Mouse (Mus musculus): ENCODE results near the gene Ogfod1. TPM values are rescaled to one million over a fixed set of nuclear protein-coding genes. Genes with fewer than 3 reads are reported as not detected.
A peak's percentile ranks its signal among the peaks of the same experiment; 100 is the strongest.

The Ogfod1 gene
- polyA plus RNA-seq, 1 experiment = 3.1 TPM

GRCm38 (mm10) chr8:94047845-94048244 is 10.8 kb downstream of the Ogfod1 start:
- no peak overlapping the region for H3K4me3 ChIP-seq (replicated peaks; ENCODE audit: control insufficient read depth, low read depth, low read length)
- 88% methylated on average over 2 of the region's 2 CpGs for WGBS
- TF ChIP-seq CTCF (IDR thresholded peaks at IDR 0.05; ENCODE audit: control insufficient read depth, insufficient read depth, low read length) (no peak), POLR2A (IDR thresholded peaks at IDR 0.05; ENCODE audit: borderline replicate concordance, control insufficient read depth, low read depth, low read length) (no peak)
- H3K4me1 ChIP-seq (ENCODE audit: control insufficient read depth, insufficient read depth, low read length) = no peaks in the 10 kb centered on the region
- no peak overlapping the region for H3K27ac ChIP-seq (ENCODE audit: control insufficient read depth, insufficient read depth, low read depth, low read length, poor library complexity)

- H3K4me3 ChIP-seq (replicated peaks; ENCODE audit: control insufficient read depth, low read depth, low read length) = no peak overlapping the region
- 88% methylated on average over 12 of the region's 12 CpGs for WGBS
- H3K27ac ChIP-seq (ENCODE audit: control insufficient read depth, insufficient read depth, low read depth, low read length, poor library complexity) = no peak overlapping the region
- TF ChIP-seq POLR2A (IDR thresholded peaks at IDR 0.05; ENCODE audit: borderline replicate concordance, control insufficient read depth, low read depth, low read length) (no peak), CTCF (IDR thresholded peaks at IDR 0.05; ENCODE audit: control insufficient read depth, insufficient read depth, low read length) (no peak)
- no peaks in the 10 kb centered on the region for H3K4me1 ChIP-seq (ENCODE audit: control insufficient read depth, insufficient read depth, low read length)
These were observed 15.7 kb downstream of the Ogfod1 start for GRCm38 (mm10) chr8:94052696-94053095.

GRCm38 (mm10) chr8:94057157-94057854 is 20.3 kb downstream of the Ogfod1 start:
- Histone ChIP-seq H3K4me1 (ENCODE audit: control insufficient read depth, insufficient read depth, low read length) (no peaks in the 10 kb centered on the region), H3K4me3 (replicated peaks; ENCODE audit: control insufficient read depth, low read depth, low read length) (no peak overlapping the region), H3K27ac (ENCODE audit: control insufficient read depth, insufficient read depth, low read depth, low read length, poor library complexity) (no peak overlapping the region)
- TF ChIP-seq POLR2A (IDR thresholded peaks at IDR 0.05; ENCODE audit: borderline replicate concordance, control insufficient read depth, low read depth, low read length) (no peak), CTCF (IDR thresholded peaks at IDR 0.05; ENCODE audit: control insufficient read depth, insufficient read depth, low read length) (peak; percentile 38)
- 80% methylated on average over 6 of the region's 6 CpGs for WGBS

DNA sequence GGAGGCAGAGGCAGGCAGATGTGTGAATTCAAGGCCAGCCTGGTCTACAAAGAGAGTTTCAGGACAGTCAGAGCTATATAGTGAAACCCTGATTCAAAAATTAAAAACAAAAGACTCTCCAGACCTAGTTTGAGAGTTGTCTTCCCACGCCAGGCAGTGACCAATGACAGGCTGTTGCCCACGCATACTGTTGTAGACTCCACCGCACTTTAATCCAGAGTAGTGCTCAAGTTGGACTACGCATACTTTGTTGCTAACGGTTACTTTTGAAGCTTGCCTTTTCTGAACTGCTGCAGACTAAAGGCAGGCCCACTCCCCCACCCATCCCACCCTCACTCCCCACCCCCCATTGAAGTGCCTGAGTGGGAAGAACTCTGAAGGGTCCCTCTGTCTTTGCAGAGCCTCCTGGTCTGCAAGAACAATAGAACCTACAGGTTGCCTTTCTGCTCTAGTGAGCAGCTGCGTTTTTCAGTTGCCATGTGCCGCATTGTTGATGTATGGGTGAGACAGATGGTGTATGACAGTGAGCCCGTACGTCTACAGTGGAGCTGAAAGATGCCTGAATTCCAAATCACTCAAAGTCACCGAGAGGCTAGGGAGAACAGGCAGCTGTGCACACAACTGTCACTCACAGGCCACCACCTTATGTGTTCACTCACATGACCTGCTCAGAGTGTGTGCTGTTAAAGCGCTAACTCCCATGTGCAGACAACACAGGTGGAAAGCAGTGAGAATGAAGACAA is 29.3 kb downstream of the Ogfod1 start:
- Histone ChIP-seq H3K27ac (ENCODE audit: control insufficient read depth, insufficient read depth, low read depth, low read length, poor library complexity) (no peak overlapping the region), H3K4me1 (ENCODE audit: control insufficient read depth, insufficient read depth, low read length) (no peaks in the 10 kb centered on the region; the same call in 1 of the 2 replicates), H3K4me3 (replicated peaks; ENCODE audit: control insufficient read depth, low read depth, low read length) (no peak overlapping the region)
- no peak for TF ChIP-seq CTCF (IDR thresholded peaks at IDR 0.05; ENCODE audit: control insufficient read depth, insufficient read depth, low read length)
- no peak for TF ChIP-seq POLR2A (IDR thresholded peaks at IDR 0.05; ENCODE audit: borderline replicate concordance, control insufficient read depth, low read depth, low read length)
- 89% methylated on average over 11 of the region's 11 CpGs for WGBS

DNA sequence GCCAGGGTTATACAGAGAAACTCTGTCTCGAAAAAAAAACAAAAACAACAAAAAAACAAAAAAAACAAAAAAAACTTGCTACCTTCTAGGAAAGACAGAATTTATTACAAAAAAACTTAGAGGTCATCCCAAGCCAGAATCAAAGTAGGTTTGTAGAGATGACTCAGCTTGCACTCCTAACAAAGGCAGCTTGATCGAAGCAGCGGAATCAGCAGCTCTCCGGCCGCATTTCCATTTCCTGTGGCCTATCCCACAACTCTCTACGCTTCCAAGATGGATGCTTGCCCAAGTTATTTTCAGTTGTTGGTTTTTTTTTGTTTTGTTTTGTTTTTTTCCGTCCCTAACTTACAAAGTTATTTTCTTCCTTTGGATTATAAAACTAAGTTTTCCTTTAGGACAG is 31.8 kb downstream of the Ogfod1 start:
- no peak overlapping the region for H3K4me3 ChIP-seq (replicated peaks; ENCODE audit: control insufficient read depth, low read depth, low read length)
- no peaks in the 10 kb centered on the region; the same call in 1 of the 2 replicates for H3K4me1 ChIP-seq (ENCODE audit: control insufficient read depth, insufficient read depth, low read length)
- 85% methylated on average over 7 of the region's 7 CpGs for WGBS
- no peak overlapping the region for H3K27ac ChIP-seq (ENCODE audit: control insufficient read depth, insufficient read depth, low read depth, low read length, poor library complexity)
- TF ChIP-seq CTCF (IDR thresholded peaks at IDR 0.05; ENCODE audit: control insufficient read depth, insufficient read depth, low read length) = no peak
- TF ChIP-seq POLR2A (IDR thresholded peaks at IDR 0.05; ENCODE audit: borderline replicate concordance, control insufficient read depth, low read depth, low read length) = no peak

DNA sequence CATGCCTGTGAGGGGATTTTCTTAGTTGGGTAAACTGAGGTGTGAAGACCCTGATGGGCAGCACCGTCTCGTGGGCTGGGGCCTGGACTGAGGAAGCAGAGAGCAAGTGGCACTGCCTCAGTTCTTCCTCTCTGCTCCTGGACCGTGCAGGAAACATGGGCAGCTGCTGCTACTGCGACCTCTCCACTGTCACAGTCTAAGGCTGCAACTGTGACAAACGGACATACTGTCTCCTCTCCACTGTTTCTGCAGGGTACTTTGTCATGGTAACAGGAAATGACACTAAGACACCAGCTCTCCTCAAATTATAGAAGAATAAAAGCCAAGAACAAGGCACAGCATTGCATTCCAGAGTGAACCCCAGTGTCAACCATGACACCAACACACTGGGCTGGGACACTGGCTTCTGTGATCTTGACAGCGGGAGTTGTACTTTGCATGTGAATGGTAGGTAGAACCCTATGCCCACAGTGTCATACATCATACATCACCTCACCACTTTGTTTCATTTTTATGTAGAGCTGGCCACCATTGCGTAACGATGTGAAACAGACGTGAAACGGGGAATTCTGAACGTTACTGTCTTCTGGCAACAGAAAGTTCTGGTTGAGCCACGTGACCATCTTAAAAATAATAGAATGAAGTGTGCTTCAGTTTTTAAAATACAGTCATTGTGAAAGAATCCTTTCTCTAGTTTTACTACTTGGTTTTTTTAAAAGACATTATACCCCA is 39.6 kb downstream of the Ogfod1 start:
- no peaks in the 10 kb centered on the region for H3K4me1 ChIP-seq (ENCODE audit: control insufficient read depth, insufficient read depth, low read length)
- no peak overlapping the region for H3K4me3 ChIP-seq (replicated peaks; ENCODE audit: control insufficient read depth, low read depth, low read length)
- TF ChIP-seq POLR2A (IDR thresholded peaks at IDR 0.05; ENCODE audit: borderline replicate concordance, control insufficient read depth, low read depth, low read length) (no peak), CTCF (IDR thresholded peaks at IDR 0.05; ENCODE audit: control insufficient read depth, insufficient read depth, low read length) (no peak)
- WGBS = 45% methylated on average over 12 of the region's 12 CpGs
- H3K27ac ChIP-seq (ENCODE audit: control insufficient read depth, insufficient read depth, low read depth, low read length, poor library complexity) = no peak overlapping the region

DNA sequence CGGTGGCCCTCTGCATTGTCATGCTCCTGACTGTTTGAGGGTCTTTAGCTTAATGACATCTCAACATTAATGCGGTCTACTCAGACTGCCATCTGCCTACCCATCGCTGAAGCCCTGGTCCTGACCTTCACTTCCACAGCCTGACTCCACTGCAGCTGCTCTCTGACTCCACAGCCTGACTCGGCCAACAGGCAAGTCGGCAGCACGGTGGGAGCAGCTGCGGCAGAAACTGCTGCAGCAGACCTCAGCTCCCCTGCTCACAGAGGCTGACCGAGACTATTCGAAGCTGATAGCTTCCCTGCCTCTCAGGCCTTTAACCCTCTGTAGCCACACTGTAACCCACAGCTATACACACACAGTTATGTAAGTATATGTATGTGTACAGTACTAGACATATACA is 51.0 kb downstream of the Ogfod1 start:
- no peaks in the 10 kb centered on the region for H3K4me1 ChIP-seq (ENCODE audit: control insufficient read depth, insufficient read depth, low read length)
- H3K27ac ChIP-seq (ENCODE audit: control insufficient read depth, insufficient read depth, low read depth, low read length, poor library complexity) = no peak overlapping the region
- H3K4me3 ChIP-seq (replicated peaks; ENCODE audit: control insufficient read depth, low read depth, low read length) = no peak overlapping the region
- no peak for TF ChIP-seq POLR2A (IDR thresholded peaks at IDR 0.05; ENCODE audit: borderline replicate concordance, control insufficient read depth, low read depth, low read length)
- TF ChIP-seq CTCF (IDR thresholded peaks at IDR 0.05; ENCODE audit: control insufficient read depth, insufficient read depth, low read length) = no peak
- WGBS = 89% methylated on average over 9 of the region's 9 CpGs

DNA sequence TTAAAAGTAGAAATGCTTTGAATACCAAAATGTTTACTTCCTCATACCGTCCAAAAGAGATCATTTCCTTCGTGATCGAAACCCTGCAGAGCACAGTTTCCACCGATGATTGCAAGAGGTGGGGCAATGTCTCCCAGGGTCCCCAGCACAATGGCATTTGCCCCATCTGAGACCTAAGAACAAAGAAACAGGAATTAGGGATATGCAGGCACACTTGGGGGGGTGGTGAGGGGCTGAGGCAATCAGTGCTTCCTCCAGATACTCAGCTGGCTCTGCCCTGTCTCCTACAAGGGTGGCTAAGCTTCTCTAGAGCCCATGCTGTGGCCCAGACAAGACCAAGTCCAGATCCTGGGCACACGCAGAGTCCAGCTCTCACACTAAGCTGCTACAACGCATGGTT is 52.7 kb downstream of the Ogfod1 start:
- no peaks in the 10 kb centered on the region for H3K4me1 ChIP-seq (ENCODE audit: control insufficient read depth, insufficient read depth, low read length)
- no peak overlapping the region for H3K27ac ChIP-seq (ENCODE audit: control insufficient read depth, insufficient read depth, low read depth, low read length, poor library complexity)
- H3K4me3 ChIP-seq (replicated peaks; ENCODE audit: control insufficient read depth, low read depth, low read length) = no peak overlapping the region
- TF ChIP-seq POLR2A (IDR thresholded peaks at IDR 0.05; ENCODE audit: borderline replicate concordance, control insufficient read depth, low read depth, low read length) = no peak
- no peak for TF ChIP-seq CTCF (IDR thresholded peaks at IDR 0.05; ENCODE audit: control insufficient read depth, insufficient read depth, low read length)
- WGBS = 43% methylated on average over 6 of the region's 6 CpGs
